Mouse (Mus musculus): ENCODE results near the gene Nln.

DNA sequence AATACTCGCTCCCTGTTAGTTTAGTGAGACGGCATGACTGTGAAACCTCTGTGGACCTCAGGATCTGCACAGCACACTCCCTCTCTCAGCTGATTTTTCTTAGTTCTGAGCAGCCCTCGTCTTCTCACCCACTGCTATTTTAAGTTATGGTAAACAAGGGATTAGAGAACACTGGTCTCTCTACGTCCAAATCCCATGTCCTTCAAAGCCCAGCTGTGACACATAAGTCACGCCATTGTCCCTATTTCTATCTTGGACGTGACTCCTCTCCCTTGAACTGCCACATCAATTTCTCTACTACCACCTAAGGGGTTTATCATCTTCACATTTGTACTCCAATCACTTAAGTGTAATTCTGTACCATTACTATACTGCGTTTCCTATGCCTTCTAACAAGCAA is 13.5 kb downstream of the Nln start:
- TF ChIP-seq CTCF (conservative IDR thresholded peaks at IDR 0.05 in 1 of 2, IDR thresholded peaks at IDR 0.05 in 1 of 2; ENCODE audit: low read depth in 2 of 2, low read length in 2 of 2) (no peak), MAFK (IDR thresholded peaks at IDR 0.05; ENCODE audit: insufficient replicate concordance, low read length) (no peak), ZNF384 (IDR thresholded peaks at IDR 0.05; ENCODE audit: low read depth, low read length) (no peak), ZKSCAN1 (IDR thresholded peaks at IDR 0.05; ENCODE audit: borderline replicate concordance, low read depth, low read length) (no peak), IRF4 (IDR thresholded peaks at IDR 0.05; ENCODE audit: low read depth, low read length) (no peak), JUND (conservative IDR thresholded peaks at IDR 0.05; ENCODE audit: low read depth, low read length) (no peak), USF1 (IDR thresholded peaks at IDR 0.05; ENCODE audit: low read depth, low read length) (no peak), JUN (IDR thresholded peaks at IDR 0.05; ENCODE audit: insufficient read depth, low read depth, low read length) (no peak), CHD1 (IDR thresholded peaks at IDR 0.05; ENCODE audit: low read depth, low read length) (no peak), CHD2 (IDR thresholded peaks at IDR 0.05; ENCODE audit: low read length) (no peak), NRF1 (IDR thresholded peaks at IDR 0.05; ENCODE audit: low read depth, low read length) (no peak)

Measured in CH12.LX (cell line).